Mouse (Mus musculus): ENCODE data around the gene Aff3. TPM values are rescaled to one million over a fixed set of nuclear protein-coding genes. Genes with fewer than 3 reads are reported as not detected.

Gene Aff3
- total RNA-seq, 2 experiments from 2014 or later, result 2.4 to 2.6 TPM

DNA sequence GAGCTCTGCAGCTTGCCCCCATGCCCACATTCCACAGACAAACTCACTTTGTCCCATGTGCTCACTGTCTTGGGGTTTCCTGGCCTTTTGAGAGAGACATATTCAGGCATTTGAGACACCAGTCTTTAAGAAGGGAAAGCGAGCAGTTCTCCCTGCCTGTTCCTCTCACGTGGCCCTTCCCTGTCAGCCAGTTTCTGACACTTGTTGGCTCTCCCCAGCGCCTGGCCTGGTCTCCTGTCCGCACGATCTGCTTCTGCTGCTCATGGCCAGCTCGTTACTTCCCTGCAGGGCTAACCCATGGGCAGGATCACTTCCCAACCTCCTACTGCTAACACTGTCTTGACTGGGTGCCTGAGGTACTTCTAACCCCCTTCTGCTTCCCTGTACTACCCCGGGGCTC lies 118.1 kb downstream of the Aff3 start:
- ATAC-seq (ENCODE audit: poor library complexity, severe bottlenecking), result no peak

DNA sequence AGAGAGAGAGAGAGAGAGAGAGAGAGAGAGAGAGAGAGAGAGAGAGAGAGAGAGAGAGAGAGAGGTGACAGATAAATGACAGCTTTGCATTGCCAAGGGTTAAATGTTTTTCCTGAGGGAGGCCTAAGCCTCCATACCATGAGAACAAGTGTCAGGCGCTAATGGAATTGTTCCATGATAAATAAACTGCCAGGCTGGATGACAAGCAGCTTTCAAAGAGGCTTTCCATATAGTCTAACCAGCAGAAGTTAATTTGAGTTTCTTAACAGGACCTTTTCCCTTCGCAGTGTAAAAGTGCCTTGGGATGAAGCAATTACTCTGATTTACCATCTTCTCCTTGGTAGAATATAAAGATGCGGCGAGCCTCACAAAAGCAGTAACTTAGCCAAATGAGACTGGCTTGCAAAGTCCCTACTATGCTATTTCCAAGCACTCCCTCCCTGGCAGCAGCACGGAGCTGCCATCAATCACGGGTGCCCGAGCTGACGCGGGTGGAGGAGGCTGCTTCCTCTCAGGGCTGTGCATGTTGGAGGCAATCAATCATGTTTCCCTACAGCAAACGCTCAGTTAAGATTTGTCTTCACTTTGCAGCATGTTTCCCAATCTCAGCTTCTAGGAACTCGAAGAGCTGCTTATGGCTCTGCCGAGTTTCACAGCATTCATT lies 119.3 kb downstream of the Aff3 start:
- no peak for ATAC-seq (ENCODE audit: poor library complexity, severe bottlenecking)

DNA sequence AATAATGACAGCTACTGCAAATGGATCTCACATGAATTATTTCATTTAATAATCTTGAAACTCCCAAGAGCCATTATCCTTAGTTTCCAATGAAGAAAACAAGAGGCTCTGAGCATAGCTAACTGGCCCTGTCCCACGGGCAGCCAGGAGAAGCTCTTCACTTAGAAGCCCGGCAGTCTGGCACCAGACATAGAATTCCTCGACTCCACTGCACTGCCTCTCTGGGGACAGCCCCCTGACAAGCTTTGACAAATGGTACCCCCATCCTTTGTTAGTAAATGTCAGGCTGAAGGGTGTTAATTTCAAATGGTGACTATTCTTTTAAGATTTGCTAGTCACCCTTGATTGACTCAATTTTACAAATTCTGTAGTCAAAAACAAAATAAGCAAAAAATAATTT lies 120.3 kb downstream of the Aff3 start:
- ATAC-seq (ENCODE audit: poor library complexity, severe bottlenecking), result no peak

DNA sequence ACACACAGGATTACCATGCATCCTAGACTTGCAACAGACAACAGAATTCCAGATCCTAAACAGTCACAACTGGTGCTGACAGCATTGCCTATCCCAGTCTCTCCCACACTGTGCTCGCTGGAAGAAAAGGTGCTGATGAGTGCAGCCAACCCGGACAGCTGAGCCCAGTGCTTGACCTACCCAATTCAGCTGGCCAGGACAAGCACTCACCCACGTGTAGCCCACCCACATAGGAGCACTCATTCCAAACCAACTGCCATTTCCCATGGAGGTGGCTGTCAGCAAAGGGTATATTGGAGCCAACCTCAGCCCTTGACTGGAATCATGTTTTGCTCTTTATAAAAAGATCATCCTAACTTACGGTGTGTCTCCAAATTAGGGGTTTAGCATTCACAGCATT lies 123.2 kb downstream of the Aff3 start:
- no peak for ATAC-seq (ENCODE audit: poor library complexity, severe bottlenecking)

DNA sequence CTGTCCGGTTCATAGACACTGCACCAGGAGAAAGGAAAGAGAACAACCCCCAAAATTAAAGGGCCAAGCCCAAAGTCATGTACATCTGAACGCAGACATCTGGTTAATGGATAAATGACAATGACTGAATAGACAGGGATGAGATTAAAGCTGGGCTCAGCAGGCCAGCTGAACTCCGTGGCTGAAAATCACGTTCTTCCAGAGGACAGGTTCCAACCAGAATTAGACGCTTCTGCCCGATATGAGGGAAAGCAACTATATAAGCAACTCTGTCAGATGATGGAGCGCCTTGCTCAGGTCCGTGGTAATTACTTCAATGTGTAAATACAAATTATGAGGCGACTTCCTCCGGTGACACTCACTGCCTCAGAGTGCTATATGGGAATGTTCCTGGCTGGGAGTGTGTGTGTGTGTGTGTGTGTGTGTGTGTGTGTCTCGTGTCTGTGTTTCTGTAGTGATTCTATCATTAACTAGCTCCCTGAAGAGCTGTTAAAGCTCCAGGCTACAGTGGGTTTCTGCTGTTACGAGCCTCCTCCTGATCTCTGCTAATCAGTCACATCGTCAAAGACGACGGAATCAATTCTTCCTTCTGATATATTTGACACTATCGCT lies 127.7 kb downstream of the Aff3 start:
- no peak for ATAC-seq (ENCODE audit: poor library complexity, severe bottlenecking)

DNA sequence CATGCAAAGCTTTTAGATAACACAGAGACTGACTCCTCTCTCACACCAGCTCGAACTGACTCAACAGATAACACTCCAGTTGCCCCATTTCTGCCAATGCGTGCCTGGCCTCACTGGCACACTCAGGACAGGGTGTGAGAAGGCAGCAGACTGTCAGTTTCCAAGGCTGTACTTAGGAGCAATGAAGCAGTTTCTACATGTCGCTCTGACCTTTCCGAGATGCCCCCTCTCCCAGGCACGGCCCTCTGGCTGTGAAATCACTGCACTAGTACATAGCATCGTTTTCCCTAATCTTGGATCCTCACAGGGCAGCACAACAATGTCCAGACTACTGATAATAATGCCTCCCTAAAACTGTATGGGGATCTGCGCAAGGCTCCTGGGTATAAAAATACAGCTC lies 132.2 kb downstream of the Aff3 start:
- ATAC-seq (ENCODE audit: poor library complexity, severe bottlenecking), result no peak

DNA sequence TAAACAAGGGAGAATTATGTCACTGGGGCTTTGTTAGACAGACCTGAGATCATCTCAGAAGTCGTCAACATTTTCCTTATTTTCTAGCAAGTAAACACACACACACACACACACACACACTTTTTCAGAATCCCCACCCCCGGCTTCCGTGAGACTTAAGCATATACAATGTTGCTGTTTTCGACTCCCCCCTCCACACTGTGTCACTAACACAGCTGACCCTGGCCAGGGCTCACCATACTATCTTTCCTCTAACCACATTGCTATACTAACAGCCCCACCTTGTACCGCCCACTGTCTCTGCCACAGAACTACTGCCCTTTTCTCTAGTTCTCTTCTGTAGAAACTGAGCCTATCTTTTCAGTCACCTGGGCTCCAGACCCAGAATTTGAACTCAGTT lies 136.1 kb downstream of the Aff3 start:
- ATAC-seq (ENCODE audit: poor library complexity, severe bottlenecking), result no peak

DNA sequence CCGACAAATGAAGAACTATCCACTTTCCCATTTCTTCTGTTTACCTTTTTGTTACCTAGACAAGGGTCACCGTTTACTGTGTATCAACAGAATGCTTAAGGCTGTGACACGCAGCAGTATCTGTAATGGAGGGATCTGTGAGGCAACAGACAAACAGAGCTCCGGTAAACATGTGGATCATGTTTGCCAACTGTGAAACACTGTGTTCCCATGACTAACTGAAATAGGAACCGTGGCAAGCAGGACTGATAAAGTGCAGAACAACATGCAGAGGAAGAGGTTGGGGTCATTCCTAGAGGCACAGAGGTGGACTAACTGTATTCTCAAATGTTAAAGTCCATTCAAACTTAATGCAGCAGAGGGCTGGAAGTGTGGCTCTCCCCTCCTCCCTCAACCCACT lies 138.2 kb downstream of the Aff3 start:
- ATAC-seq (ENCODE audit: poor library complexity, severe bottlenecking), result no peak

DNA sequence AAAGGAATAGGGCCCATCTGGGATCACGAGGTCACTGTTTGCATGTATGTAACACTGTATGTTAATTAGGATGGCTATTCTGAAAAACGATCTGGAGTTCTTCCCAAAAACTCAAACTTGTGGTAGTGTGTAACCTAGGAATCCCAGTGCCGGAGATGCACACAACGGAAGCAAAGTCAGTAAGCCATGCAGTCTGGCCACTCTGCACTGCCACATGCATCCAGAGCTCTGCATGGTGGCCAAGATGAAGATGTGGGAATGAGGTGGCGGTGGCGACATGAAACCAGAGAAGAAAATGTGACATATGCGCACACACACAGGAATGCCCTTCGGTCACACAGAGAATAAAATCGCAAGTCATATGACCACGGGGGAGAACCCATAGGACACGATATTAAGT lies 143.1 kb downstream of the Aff3 start:
- ATAC-seq (ENCODE audit: poor library complexity, severe bottlenecking), result no peak

DNA sequence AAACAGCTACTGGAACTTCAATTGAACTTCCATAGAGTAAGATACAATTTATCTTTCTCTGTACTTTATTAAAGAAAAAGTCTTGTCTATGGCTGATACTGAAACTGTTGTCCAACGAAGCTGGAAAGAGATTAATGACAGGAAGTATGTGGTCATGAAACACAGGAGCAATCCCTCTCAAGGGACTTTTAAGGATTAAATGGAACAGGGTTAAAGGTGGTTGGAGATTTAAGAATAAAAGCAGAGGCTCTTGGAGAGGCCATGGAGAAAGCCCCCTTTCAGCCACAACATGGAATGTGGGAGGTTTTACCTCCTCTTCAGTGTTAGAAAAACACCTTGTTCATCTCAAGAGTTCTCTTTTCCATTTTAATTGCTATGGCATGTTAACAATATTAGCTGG lies 148.5 kb downstream of the Aff3 start:
- no peak for ATAC-seq (ENCODE audit: poor library complexity, severe bottlenecking)

DNA sequence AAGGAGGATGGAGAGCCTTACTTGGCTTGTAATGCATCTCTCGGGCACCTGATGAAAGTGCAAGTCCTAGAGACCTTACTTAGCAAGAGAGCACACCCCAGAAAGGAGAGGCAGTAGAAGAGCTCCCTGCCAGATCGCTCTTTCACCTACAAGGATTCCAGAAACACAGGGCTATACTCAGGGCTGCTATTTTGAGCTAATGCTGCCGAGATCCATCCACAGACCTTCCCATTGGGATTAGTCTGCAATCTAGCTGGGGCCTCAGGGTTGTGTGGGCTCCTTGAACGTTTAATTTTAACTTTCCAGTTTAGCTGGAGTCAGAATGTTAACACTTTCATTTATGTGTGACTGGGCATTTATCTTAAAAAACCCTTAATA lies 150.1 kb downstream of the Aff3 start:
- no peak for ATAC-seq (ENCODE audit: poor library complexity, severe bottlenecking)

DNA sequence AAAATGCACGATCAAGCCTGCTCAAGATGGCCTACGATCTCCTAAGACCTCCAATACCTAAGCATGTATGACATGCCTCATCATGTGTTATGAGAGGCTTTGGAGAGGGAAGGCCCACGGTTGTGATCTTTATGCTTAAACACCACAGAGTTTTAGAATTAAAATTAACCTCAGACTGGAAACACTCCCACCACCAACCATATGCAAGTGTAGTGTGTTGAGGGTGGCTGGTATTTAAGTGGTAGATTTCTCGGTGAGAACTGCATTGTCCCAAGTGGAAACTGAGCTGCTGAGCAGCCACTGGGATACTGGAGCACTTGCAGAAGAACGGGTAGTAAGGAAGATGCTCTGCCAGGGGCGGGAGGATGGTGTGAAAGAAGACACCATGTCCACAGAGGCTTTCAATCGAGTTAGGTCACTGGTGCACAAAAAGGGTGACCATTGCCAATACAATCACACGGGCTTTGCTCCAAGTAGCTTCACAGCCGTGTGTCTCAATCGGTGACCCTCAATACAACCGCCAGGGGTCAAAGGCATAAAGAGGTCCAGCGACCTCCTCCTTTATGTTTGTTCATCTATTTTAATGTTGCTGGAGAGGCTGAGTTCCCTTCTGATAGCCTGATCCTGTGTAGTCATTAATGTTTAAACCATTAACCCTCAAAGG lies 150.7 kb downstream of the Aff3 start:
- ATAC-seq (ENCODE audit: poor library complexity, severe bottlenecking), result no peak

DNA sequence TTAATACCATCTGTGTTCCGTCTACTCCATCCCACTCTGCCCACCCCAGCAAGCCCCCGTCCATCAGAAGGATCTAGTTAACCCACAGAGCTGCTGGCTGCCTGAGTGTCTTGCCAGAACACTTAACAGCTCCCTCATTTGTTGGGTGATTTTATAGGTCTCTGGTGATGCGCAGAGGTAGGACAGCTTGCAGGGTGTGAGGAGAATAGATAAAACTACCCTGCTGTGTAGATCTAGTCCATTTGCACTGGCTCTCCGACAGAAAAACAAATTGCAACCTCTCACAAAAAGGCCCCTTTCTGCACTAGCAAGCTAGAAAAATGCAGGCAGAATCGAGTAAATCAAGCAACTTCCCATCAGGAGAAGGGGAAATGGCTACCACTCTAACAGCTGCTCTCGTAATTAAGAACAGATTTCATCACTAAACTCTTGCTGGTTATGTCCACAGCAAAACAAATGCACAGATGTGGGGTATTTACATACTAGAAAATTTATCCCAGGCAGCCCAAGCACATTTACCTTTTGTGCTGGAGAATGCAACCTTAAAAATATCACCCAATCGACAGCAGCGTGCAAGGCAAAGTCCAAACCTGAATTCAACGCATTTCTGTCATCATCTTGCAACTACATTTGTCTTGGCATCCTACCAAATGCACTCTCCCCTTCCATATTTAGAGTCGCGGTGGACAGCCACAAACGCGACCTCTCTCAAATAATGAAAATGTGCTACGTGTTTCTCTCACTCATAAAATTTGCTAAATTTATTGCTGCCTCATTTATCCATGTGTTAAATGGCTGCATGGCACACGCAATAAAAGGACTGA lies 152.3 kb downstream of the Aff3 start:
- no peak for ATAC-seq (ENCODE audit: poor library complexity, severe bottlenecking)

DNA sequence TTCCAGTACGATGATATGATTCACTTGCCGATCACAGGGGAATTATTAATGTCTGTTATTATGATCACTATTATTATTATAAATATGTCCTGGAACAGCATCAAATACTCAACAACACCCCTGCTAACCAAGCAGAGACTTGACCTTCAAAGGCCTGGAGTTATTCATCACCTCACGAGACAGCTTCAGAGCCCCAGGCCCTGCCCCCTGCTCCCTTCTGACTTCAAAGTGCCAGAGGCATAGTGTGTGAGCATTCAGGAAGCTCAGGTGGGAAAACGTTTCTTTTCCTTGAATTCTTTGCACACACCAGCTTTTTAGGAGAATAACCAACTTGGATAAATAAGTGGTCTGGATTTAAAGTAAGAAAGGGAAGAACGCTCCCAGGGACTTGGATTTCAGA lies 153.7 kb downstream of the Aff3 start:
- ATAC-seq (ENCODE audit: poor library complexity, severe bottlenecking), result no peak

DNA sequence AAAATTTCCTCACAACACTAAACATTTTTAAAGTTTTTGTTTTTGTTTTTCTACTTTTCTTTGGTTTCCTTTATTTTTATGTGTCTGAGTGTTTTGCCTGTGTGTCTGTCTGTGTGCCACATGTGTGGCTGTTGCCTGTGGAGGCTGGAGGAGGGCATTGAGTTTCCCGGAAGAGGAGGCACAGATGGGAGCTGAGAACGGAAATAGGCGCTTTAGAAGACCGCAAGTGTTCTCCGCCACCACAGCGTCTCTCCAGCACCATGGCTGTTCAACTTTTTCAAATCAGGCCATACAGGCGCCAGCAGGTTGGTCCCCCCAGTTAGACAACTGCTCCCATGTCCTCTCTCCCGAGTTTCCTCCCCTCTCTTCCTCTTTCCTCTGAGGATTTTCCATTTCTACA lies 155.5 kb downstream of the Aff3 start:
- no peak for ATAC-seq (ENCODE audit: poor library complexity, severe bottlenecking)

DNA sequence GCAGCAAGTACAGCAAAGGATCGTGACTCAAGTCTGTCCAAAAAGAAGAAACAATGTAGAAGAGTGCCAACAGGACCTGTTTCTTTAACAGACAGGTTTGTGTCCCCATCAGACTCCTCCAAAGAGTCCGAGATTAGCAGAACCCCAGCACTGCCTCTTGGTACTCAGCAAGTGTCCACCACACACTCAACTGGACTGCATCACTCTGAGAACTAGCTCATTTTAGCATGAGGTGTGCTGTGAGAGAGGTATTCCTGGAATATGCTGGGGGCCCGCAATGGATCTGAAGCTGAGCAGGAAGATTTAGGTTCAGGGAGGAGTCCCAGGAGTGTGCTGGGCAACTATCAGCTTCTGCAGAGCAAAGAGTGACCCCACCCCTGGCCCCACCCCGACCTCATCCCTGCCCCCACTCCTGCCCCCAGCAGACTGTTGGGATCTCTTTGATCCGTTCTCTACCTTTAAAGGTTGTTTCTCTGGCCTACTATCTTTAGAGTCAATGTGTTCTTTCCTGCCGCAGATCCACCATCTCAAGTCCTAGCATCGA lies 157.0 kb downstream of the Aff3 start:
- ATAC-seq (ENCODE audit: poor library complexity, severe bottlenecking), result no peak

DNA sequence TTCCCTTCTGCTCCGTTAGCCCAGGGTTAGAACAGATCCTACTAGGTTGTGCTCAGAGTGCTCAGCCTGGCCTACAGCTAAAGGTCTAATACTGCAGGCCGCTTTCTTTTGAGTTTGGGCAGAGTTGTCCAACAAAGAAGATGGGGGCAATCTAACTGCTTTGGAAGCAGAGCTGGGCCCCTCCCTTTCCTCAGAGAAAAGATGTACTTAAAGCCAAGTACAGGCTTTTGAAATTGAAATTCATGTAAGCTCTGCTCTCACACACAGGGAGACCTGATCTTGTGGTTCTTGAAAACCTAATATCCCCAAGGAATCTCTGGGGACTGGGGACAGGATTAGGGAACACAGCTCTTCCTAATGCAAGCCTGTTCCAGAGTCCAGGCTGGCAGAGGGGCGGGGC lies 158.4 kb downstream of the Aff3 start:
- ATAC-seq (ENCODE audit: poor library complexity, severe bottlenecking), result no peak

DNA sequence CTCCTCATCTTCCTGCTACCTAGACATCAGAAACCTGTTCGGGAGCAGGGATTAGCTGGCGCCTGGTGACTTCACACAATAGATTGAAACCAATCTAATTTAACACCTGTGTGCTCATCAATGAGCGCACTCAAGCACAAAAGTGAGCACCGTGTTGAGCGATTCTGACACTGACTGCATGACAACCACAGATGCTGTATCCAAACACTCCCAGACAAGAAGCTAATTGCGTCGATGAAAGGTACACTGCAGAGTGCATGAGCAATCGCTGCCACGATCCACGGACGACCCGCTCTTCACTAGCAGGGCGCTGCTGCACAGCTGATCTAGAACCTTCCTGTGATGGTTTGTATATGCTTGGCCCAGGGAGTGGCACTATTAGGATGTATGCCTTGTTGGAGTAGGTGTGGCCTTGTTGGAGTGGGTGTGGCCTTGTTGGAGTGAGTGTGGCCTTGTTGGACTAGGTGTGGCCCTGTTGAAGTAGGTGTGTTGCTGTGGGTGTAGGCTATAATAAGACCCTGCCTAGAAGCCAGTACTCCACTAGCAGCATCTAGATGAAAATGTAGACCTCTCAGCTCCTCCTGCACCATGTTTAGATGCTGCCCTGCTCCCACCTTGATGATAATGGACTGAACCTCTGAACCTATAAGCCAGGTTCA lies 161.2 kb downstream of the Aff3 start:
- no peak for ATAC-seq (ENCODE audit: poor library complexity, severe bottlenecking)

DNA sequence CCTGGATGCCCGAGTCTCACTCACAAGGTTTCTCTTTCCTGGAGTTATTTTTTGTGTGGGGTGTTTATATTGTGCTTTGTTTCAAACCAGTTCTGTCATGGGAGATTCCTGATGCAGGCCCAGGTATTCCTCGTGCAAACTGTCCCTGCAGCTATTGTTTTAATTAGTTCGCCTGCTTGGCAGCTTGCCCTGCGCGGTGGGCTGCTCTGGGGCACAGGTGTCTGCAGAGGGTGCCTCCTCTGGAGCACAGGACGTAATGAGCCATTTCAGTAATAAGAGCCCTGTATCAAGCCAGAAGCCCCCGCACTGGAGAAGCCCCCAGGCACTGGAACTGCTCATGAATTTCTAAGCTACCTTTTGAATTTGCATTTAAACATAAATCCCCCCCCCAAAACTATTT lies 162.0 kb downstream of the Aff3 start:
- no peak for ATAC-seq (ENCODE audit: poor library complexity, severe bottlenecking)

DNA sequence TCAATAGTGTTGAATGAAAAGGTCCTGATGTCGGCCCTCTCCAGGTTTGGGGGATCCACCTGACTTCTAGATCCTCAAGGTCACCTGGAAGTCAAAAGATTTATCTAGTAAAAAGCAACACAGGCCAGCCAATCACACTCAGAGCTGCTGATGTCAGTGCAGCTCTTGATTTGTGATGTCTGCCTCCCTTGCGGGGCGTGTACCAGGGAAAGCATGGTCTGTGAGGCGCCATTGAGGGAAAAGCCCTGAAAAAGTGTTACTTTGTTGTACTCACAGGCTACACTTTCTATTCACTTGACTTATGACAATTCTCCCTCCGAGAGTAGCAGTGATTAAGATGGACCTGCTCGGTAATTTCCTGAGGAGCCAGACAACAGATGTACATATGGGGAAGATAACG lies 163.5 kb downstream of the Aff3 start:
- no peak for ATAC-seq (ENCODE audit: poor library complexity, severe bottlenecking)

DNA sequence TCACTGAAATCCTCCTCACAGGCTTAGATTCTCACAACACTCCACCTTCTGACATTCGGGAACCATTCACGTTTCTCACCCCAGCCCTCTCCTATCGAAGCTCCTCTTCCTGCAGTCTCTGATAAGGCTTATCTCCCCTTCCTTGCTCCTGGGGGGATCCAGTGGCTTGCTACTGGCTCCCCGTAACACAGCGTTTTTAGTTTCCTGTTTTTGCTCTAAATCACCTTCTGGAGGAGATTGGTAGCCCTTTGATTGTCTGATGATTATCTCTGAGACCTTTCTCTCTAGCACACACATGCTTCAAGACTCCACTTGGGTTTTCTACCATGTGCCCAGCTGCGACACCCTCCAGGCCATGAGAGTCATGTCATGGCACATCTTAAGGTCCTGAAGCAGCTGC lies 165.3 kb downstream of the Aff3 start:
- no peak for ATAC-seq (ENCODE audit: poor library complexity, severe bottlenecking)

Data from megakaryocyte, adult 5-6 weeks (primary cell).